Mouse (Mus musculus) hindbrain, postnatal 0 days (tissue): ENCODE results near the gene Rnf11. TPM values are rescaled to one million over a fixed set of nuclear protein-coding genes. Genes with fewer than 3 reads are reported as not detected.
"Not testable (repeated sequence)": the region's sequence is repeated elsewhere in the genome, so short reads cannot be mapped to it uniquely, and the experiment has no call there.

ENCODE experiments used
- ATAC-seq: fragments of 200-750 bp; cut with Nextera tagmentation; 2 replicates; pipeline ENCODE4 v1.8.0; 2017; ENCODE audit warnings: mild to moderate bottlenecking, moderate TSS enrichment, moderate library complexity
- DNase-seq: peaks from one replicate; pipeline ENCODE4 v3.0.0-alpha.2; 2015; ENCODE audit warnings: low spot score
- H3K27ac ChIP-seq: fragments of 300-500 bp; sonication (generic); 2 replicates; pipeline ENCODE4 v1.5.1; 2014; ENCODE audit warnings: mild to moderate bottlenecking
- H3K27me3 ChIP-seq: fragments of 300-500 bp; sonication (generic); 2 replicates; pipeline ENCODE4 v1.6.1; 2014; ENCODE audit warnings: low read length, mixed read lengths; ENCODE audit not compliant: insufficient read depth
- H3K36me3 ChIP-seq: fragments of 300-500 bp; sonication (generic); 2 replicates; pipeline ENCODE4 v1.6.1; 2014; ENCODE audit warnings: low read length, mixed read lengths; ENCODE audit not compliant: insufficient read depth
- H3K4me1 ChIP-seq: fragments of 300-500 bp; sonication (generic); 2 replicates; pipeline ENCODE4 v1.6.1; 2014; ENCODE audit warnings: antibody characterized with exemption, low read length, mixed read lengths; ENCODE audit not compliant: insufficient read depth
- H3K4me2 ChIP-seq: fragments of 300-500 bp; sonication (generic); 2 replicates; pipeline ENCODE4 v1.6.1; 2014; ENCODE audit warnings: low read depth, mild to moderate bottlenecking, low read length, moderate library complexity, mixed read lengths
- H3K4me3 ChIP-seq: fragments of 300-500 bp; sonication (generic); 2 replicates; pipeline ENCODE4 v1.5.1; 2014; ENCODE audit warnings: low read length
- H3K9ac ChIP-seq: fragments of 300-500 bp; sonication (generic); replicated peaks from 2 replicates; pipeline ENCODE4 v1.6.1; 2014; ENCODE audit warnings: mild to moderate bottlenecking, low read length, moderate library complexity, mixed read lengths
- H3K9me3 ChIP-seq: fragments of 300-500 bp; sonication (generic); 2 replicates; pipeline ENCODE4 v1.6.1; 2016; ENCODE audit warnings: low read length, mixed read lengths
- CTCF ChIP-seq: IDR thresholded peaks from 2 replicates; pipeline ENCODE4 v1.5.1; 2016; ENCODE audit warnings: antibody characterized with exemption, control low read depth, low read depth
- WGBS: fragments of 180-500 bp; shearing (Covaris S2); extraction: QIAGEN DNeasy Blood & Tissue Kit; methylation state at CpG from one replicate; pipeline ENCODE4 v1.1.7; 2014; 5-methylcytosine and 5-hydroxymethylcytosine counted together
- polyA plus RNA-seq: library from polyadenylated mRNA; unstranded; fragments of >200 nt; fragmentation: Nextera tagmentation; extraction: Ambion mirVana; gene quantifications from 2 replicates; pipeline ENCODE4 v1.2.1, GENCODE M21; 2015
- total RNA-seq: library from RNA; depleted of rRNA; stranded (reverse); fragments of >200 nt; gene quantifications from 2 replicates; pipeline ENCODE4 v1.2.3, GENCODE M21; 2014

Rnf11 gene
- total and polyA plus RNA-seq, 2 experiments from 2014 or later, result 80.4 to 86.7 TPM

DNA sequence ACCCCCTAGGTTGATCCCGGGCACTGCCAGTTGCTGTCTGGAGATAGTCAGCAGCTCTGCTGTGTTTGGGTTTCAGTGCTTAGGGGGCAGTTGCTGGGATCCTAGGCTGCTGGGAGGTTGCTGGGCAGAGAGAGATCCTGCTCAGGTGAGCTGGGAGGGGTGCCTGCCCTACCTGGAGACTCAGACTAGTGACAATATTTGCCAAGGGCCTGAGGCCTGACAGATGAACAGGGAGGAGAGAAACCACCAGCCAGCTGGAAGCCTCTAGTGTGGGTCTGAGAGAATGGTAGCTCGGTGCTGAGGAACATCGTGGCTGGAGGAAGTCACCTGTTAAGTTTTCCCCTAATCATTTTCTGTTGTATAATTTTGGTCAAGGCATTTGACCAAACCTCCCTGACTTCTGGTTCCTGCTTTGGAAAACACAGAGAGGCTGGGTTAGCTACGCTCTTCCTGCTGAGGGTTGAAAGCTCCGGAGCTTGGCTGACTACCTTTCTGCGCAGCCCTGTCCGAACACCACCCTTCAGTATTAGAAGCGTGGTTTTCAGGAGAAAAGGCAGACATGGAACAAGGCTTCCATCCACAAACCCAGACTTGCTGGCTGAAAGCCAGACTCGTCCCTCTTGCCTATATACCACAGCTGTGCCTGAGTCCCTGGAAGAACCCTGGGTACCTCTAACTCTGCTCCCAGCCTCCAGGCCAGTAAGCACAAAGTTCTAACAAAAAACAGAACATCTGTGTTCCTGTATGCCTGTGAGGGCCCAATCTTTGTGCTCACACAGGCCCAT is 76.6 kb downstream of the Rnf11 start:
- Histone ChIP-seq H3K27ac (no peak overlapping the region), H3K4me1 (peaks cover 9% of the 10 kb centered on the region; the same call in 1 of the 2 replicates), H3K4me3 (no peak overlapping the region), H3K9ac (no peak overlapping the region), H3K4me2 (peak overlapping the region; percentile 99; the same call in 1 of the 2 replicates), H3K27me3 (no peaks in the 10 kb centered on the region), H3K36me3 (no peaks in the 10 kb centered on the region), H3K9me3 (no peaks in the 10 kb centered on the region)
- ATAC-seq, result no peak
- DNase-seq, result no peak
- no peak for TF ChIP-seq CTCF
- 72% methylated on average over 9 of the region's 9 CpGs for WGBS

DNA sequence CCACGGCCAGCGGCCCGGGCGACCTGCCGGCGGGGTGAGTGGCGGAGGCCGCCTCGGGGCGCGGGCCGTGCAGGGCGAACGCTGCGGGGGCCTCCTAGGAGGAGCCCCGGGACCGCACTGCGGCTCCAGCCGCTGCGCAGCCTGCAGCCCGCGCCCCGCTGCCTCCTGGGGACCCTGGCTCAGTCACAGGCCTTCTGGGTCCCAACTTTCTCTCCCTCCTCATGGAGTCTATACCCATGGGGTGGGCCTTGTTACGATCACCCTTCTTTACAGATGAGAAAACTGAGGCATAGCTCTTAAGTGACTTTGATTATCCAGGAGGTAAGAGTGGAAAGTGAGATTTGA is 77.4 kb downstream of the Rnf11 start:
- peak overlapping the region; percentile 99 for H3K4me2 ChIP-seq
- H3K9ac ChIP-seq, result peak overlapping the region; percentile 77
- H3K4me1 ChIP-seq, result peaks cover 9% of the 10 kb centered on the region; the same call in 1 of the 2 replicates
- DNase-seq, result no peak
- no peaks in the 10 kb centered on the region for H3K9me3 ChIP-seq
- peak; percentile 43 for ATAC-seq
- TF ChIP-seq CTCF, result no peak
- no peaks in the 10 kb centered on the region for H3K36me3 ChIP-seq
- no peaks in the 10 kb centered on the region for H3K27me3 ChIP-seq
- H3K27ac ChIP-seq, result peak overlapping the region; percentile 60; the same call in 1 of the 2 replicates
- H3K4me3 ChIP-seq, result peak overlapping the region; percentile 63
- WGBS, result 2% methylated on average over 22 of the region's 24 CpGs

DNA sequence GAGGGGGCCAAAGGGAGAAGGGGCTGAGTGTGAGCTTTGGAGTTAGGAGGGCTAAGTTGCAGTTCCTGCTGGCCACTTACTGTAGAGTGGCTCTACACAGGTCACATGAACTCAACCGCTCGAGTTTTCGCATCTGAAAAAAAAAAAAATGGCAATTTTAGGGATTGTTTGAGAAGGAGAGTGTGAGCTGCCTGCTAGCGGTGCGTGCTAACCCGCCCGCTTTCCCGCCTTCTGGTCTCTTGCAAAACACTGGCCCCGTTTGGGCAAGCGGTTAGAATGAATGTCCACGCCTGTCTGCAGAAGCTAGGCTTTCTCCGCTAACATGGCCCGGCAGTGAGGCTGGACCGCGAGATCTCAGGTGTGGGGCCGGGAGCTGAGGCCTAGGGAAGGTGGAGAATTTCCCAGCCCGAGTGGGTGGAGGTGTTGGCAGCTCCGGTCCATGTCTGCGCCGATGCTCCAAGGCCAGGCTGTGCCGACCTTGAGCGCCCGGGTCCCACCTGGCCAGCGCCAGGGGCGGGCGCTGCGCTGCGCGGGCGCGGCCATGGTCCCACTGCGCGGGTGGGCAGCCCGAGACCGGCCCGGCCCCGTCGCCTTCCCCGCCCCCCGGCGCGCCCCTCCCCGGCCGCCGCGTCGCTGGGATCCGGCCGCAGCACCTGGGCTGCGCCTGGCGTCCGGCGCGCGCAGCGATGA is 77.9 kb downstream of the Rnf11 start, which contains the start of gene Ttc39a:
Ttc39a (plus strand) TSS at position 138 of the 690 bp plus-strand sequence.
- WGBS, result under 1% methylated on average over 44 of the region's 56 CpGs
- Histone ChIP-seq H3K4me1 (peaks cover 9% of the 10 kb centered on the region; the same call in 1 of the 2 replicates), H3K4me3 (peak within 1 kb of the TSS; percentile 63), H3K36me3 (no peaks in the 10 kb centered on the region), H3K9ac (peak within 1 kb of the TSS; percentile 77), H3K27ac (peak within 1 kb of the TSS; percentile 60; the same call in 1 of the 2 replicates), H3K27me3 (no peaks in the 10 kb centered on the region), H3K4me2 (peak within 1 kb of the TSS; percentile 99), H3K9me3 (no peaks in the 10 kb centered on the region)
- TF ChIP-seq CTCF, result no peak
- ATAC-seq (peak; percentile 55), DNase-seq (peak; percentile 57)

DNA sequence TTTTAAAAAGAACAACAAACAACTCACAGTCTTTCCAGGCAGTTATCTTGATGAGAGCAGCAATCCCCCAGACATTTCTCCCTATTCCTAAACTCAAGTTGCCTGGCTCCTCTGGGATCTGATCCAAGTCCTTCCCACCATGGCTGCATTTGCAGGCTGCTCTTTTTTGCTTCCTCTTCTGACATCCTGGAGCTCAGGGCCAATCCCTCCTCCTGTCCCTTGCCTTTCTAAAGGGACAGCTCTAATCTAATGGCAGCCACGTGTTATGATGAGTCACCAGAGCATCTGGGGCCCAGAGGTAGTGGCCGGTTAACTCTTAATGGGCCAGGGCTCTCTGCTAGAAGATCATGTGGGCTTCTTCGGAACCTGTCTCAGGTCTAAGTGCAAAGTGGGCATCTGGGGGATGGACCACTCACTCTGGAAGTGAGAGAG is 78.5 kb downstream of the Rnf11 start:
- H3K4me2 ChIP-seq, result peak overlapping the region; percentile 99
- H3K27ac ChIP-seq, result peak overlapping the region; percentile 60; the same call in 1 of the 2 replicates
- peak overlapping the region; percentile 63 for H3K4me3 ChIP-seq
- no peaks in the 10 kb centered on the region for H3K9me3 ChIP-seq
- 6% methylated on average over 3 of the region's 3 CpGs for WGBS
- peak; percentile 76 for ATAC-seq
- peak overlapping the region; percentile 77; the same call in 1 of the 2 replicates for H3K9ac ChIP-seq
- no peaks in the 10 kb centered on the region for H3K36me3 ChIP-seq
- H3K4me1 ChIP-seq, result peaks cover 9% of the 10 kb centered on the region; the same call in 1 of the 2 replicates
- no peak for TF ChIP-seq CTCF
- H3K27me3 ChIP-seq, result no peaks in the 10 kb centered on the region
- DNase-seq, result peak; percentile 69

DNA sequence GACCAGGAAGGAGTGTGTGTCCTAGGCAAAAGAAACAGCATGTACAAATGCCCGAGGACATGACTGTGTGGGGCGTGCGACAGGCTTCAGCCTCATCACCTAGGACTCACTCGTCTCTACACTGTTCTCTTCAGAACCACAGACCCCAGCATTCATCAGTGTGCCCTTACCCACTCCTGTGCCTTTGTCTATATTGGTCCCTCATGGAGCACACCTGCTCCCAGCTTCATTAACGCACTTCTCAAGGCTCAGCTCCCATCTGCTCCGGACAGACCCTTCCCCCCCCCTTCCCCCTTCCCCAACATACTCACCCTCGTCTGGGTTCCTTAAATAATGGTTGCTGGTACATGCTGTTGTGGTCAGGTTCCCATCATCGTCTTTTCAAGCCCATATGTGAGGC is 79.1 kb downstream of the Rnf11 start:
- no peak for ATAC-seq
- H3K4me1 ChIP-seq, result peaks cover 9% of the 10 kb centered on the region; the same call in 1 of the 2 replicates
- H3K9ac ChIP-seq, result no peak overlapping the region
- peak overlapping the region; percentile 99; the same call in 1 of the 2 replicates for H3K4me2 ChIP-seq
- no peak for DNase-seq
- H3K9me3 ChIP-seq, result no peaks in the 10 kb centered on the region
- H3K27me3 ChIP-seq, result no peaks in the 10 kb centered on the region
- no peak overlapping the region for H3K4me3 ChIP-seq
- no peak overlapping the region for H3K27ac ChIP-seq
- H3K36me3 ChIP-seq, result no peaks in the 10 kb centered on the region
- 44% methylated on average over 8 of the region's 8 CpGs for WGBS
- TF ChIP-seq CTCF, result no peak

DNA sequence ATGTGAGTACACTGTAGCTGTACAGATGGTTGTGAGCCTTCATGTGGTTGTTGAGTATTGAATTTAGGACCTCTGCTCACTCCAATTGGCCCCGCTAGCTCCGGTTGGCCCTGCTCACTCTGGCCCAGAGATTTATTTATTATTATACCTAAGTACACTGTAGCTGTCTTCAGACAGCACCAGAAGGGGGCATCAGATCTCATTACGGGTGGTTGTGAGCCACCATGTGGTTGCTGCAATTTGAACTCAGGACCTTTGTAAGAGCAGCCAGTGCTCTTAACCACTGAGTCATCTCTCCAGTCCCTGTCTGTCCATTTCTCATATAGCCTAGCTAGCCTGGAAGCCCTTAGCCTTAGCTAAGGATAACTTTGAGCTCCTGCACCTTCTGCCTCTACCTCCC is 79.6 kb downstream of the Rnf11 start:
- not testable (repeated sequence) for ATAC-seq, DNase-seq, H3K9me3 ChIP-seq, H3K4me3 ChIP-seq, H3K36me3 ChIP-seq, H3K4me1 ChIP-seq, H3K27me3 ChIP-seq, H3K9ac ChIP-seq, H3K4me2 ChIP-seq, H3K27ac ChIP-seq
- TF ChIP-seq CTCF, result peak; percentile 9; the same call in 1 of the 2 replicates
- WGBS, result 93% methylated on average over 3 of the region's 3 CpGs
